Mouse (Mus musculus): ENCODE measurements around the gene Rpl22.

GRCm38 (mm10) chr4:152338419-152339292 lies 13.1 kb downstream of the Rpl22 start, which contains the start of gene Chd5:
- TF ChIP-seq EP300 (optimal IDR thresholded peaks at IDR 0.05) (no peak), CTCF (IDR thresholded peaks at IDR 0.05; ENCODE audit: low read depth) (no peak)
